Mouse (Mus musculus): ENCODE data around the gene Phf23.

The Phf23 gene

GRCm38 (mm10) chr11:70021264-70022132, 25.9 kb downstream of the Phf23 start:
- peak; percentile 96 to 99 for DNase-seq (ENCODE audit: low spot score in 2 of 2)

GRCm38 (mm10) chr11:70023481-70024150, 28.0 kb downstream of the Phf23 start:
- DNase-seq (ENCODE audit: low spot score in 2 of 2): no peak

- no peak for DNase-seq (ENCODE audit: low spot score in 2 of 2)
Observed at GRCm38 (mm10) chr11:70024151-70024514, 28.6 kb downstream of the Phf23 start.

- peak; percentile 66 to 76 for DNase-seq (ENCODE audit: low spot score in 2 of 2)
Observed at GRCm38 (mm10) chr11:70026689-70027088, 31.1 kb downstream of the Phf23 start.

GRCm38 (mm10) chr11:70027397-70027796, 31.8 kb downstream of the Phf23 start:
- no peak for DNase-seq (ENCODE audit: low spot score in 2 of 2)

- no peak for DNase-seq (ENCODE audit: low spot score in 2 of 2)
Observed at GRCm38 (mm10) chr11:70028401-70029129, 33.0 kb downstream of the Phf23 start.

- peak; percentile 76 to 77 for DNase-seq (ENCODE audit: low spot score in 2 of 2)
Observed at GRCm38 (mm10) chr11:70029130-70029801, 33.7 kb downstream of the Phf23 start.

- no peak for DNase-seq (ENCODE audit: low spot score in 2 of 2)
Observed at GRCm38 (mm10) chr11:70029829-70030550, 34.4 kb downstream of the Phf23 start.

GRCm38 (mm10) chr11:70030651-70031320, 35.2 kb downstream of the Phf23 start:
- DNase-seq (ENCODE audit: low spot score in 2 of 2): no peak

- DNase-seq (ENCODE audit: low spot score in 2 of 2): no peak
Observed at GRCm38 (mm10) chr11:70031321-70031670, 35.7 kb downstream of the Phf23 start.

GRCm38 (mm10) chr11:70038174-70038573, 42.6 kb downstream of the Phf23 start:
- no peak for DNase-seq (ENCODE audit: low spot score in 2 of 2)

GRCm38 (mm10) chr11:70039631-70040030, 44.1 kb downstream of the Phf23 start:
- DNase-seq (ENCODE audit: low spot score in 2 of 2): no peak

GRCm38 (mm10) chr11:70040184-70040583, 44.6 kb downstream of the Phf23 start:
- DNase-seq (ENCODE audit: low spot score in 2 of 2): no peak

GRCm38 (mm10) chr11:70042309-70043085, 46.9 kb downstream of the Phf23 start:
- DNase-seq (ENCODE audit: low spot score in 2 of 2): no peak

GRCm38 (mm10) chr11:70043665-70044064, 48.1 kb downstream of the Phf23 start:
- DNase-seq (ENCODE audit: low spot score in 2 of 2): no peak

GRCm38 (mm10) chr11:70045435-70045834, 49.9 kb downstream of the Phf23 start:
- DNase-seq (ENCODE audit: low spot score in 2 of 2): no peak

GRCm38 (mm10) chr11:70049366-70049765, 53.8 kb downstream of the Phf23 start:
- DNase-seq (ENCODE audit: low spot score in 2 of 2): no peak
